Mouse (Mus musculus): ENCODE measurements around the gene Fgf2. TPM values are rescaled to one million over a fixed set of nuclear protein-coding genes. Genes with fewer than 3 reads are reported as not detected.
A peak's percentile ranks its signal among the peaks of the same experiment; 100 is the strongest.

Gene Fgf2
- total and polyA plus RNA-seq, 3 experiments, result 0.25 to 0.70 TPM; not detected in 1

DNA sequence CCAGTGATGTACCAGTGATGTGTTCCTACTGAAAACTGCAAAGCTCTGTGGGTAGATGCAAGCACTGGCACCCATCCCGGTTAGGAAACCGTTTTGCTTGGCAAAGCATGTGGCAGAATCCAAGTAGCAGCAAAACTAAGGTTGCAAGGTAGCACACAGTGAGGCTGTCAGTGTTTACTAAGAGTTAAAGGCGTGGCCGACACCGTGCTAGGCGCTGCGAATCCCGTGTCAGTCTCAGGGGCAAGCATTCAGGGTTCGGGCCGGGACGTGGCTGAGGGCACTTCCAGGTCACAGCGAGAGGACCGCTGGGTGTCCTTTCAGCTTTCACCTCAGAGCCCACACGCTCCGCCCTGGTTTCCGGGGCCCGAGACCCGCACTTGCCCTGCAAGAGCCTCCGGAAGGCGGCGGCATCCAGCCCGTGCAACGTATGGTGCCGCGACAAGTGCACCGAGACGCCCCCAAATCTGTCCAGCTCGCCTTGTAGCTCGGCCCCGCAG is 70.9 kb downstream of the Fgf2 start:
- Histone ChIP-seq H3K27me3 (replicated peaks) (no peaks in the 10 kb centered on the region), H3K4me1 (ENCODE audit: control insufficient read depth in 1 of 2, insufficient read depth in 2 of 2) (peaks cover 7 to 29% of the 10 kb centered on the region in 2 experiments), H3K27ac (ENCODE audit: insufficient read depth, low read depth) (peak overlapping the region; percentile 53), H3K36me3 (replicated peaks in 1 of 2; ENCODE audit: control insufficient read depth in 1 of 2, insufficient read depth in 1 of 2, low read length in 1 of 2) (peaks cover 0 to 18% of the 10 kb centered on the region in 2 experiments), H3K9ac (ENCODE audit: insufficient read depth, low read depth) (peak overlapping the region; percentile 70), H3K4me2 (ENCODE audit: insufficient read depth, low read depth, poor library complexity, severe bottlenecking) (peak overlapping the region; percentile 72), H3K79me2 (replicated peaks; ENCODE audit: control insufficient read depth, extremely low read depth, insufficient read depth, poor library complexity, severe bottlenecking) (peaks cover 27% of the 10 kb centered on the region), H3K4me3 (replicated peaks in 1 of 3; ENCODE audit: low read depth in 2 of 3, low read length in 2 of 3, poor library complexity in 1 of 3) (peak overlapping the region; percentile 78 to 83 (median 82)), H3K9me3 (replicated peaks; ENCODE audit: low read length) (no peaks in the 10 kb centered on the region)
- TF ChIP-seq SIN3A (IDR thresholded peaks at IDR 0.05; ENCODE audit: low read length) (peak; percentile 32; the same call in 1 of the 2 replicates), ZNF384 (IDR thresholded peaks at IDR 0.05; ENCODE audit: low read depth, low read length) (no peak), TCF12 (IDR thresholded peaks at IDR 0.05; ENCODE audit: low read depth, low read length) (no peak), HCFC1 (IDR thresholded peaks at IDR 0.05; ENCODE audit: low read depth, low read length) (no peak; the same call in 1 of the 2 replicates), USF1 (IDR thresholded peaks at IDR 0.05; ENCODE audit: low read depth, low read length) (no peak), CTCF (conservative IDR thresholded peaks at IDR 0.05 in 1 of 2, IDR thresholded peaks at IDR 0.05 in 1 of 2; ENCODE audit: low read depth in 2 of 2, low read length in 2 of 2) (peak in 1 of 2 experiments; percentile 6; a peak in 1 of 4 replicates), GABPA (IDR thresholded peaks at IDR 0.05; ENCODE audit: insufficient replicate concordance, low read depth, low read length) (no peak), MAX (IDR thresholded peaks at IDR 0.05; ENCODE audit: low read length) (no peak), KAT2A (IDR thresholded peaks at IDR 0.05; ENCODE audit: insufficient replicate concordance, low read length) (no peak), CHD2 (IDR thresholded peaks at IDR 0.05; ENCODE audit: low read length) (no peak), UBTF (IDR thresholded peaks at IDR 0.05; ENCODE audit: low read depth, low read length) (peak; percentile 61; the same call in 1 of the 2 replicates), MEF2A (IDR thresholded peaks at IDR 0.05; ENCODE audit: borderline replicate concordance, low read depth, low read length) (no peak; the same call in 1 of the 2 replicates), JUND (conservative IDR thresholded peaks at IDR 0.05; ENCODE audit: low read depth, low read length) (no peak), RAD21 (IDR thresholded peaks at IDR 0.05; ENCODE audit: low read depth, low read length) (no peak), TBP (conservative IDR thresholded peaks at IDR 0.05; ENCODE audit: low read depth, low read length) (peak; percentile 45; the same call in 1 of the 2 replicates)
- dilution Hi-C loops (cut with MboI; ENCODE audit: extremely low pct_ligation_motif_present, extremely low pct_unique_long_range_greater_than_20kb, low sequenced_read_pairs) (no loop called here), in situ Hi-C loops (cut with MboI; ENCODE audit: low pct_ligation_motif_present, low pct_unique_long_range_greater_than_20kb, low sequenced_read_pairs) (loop anchor here (10.0 kb wide), 1 partner anchor 94 kb away; no protein-coding TSS in a partner anchor)
- DNase-seq (ENCODE audit: extremely low read depth), result peak; percentile 73

DNA sequence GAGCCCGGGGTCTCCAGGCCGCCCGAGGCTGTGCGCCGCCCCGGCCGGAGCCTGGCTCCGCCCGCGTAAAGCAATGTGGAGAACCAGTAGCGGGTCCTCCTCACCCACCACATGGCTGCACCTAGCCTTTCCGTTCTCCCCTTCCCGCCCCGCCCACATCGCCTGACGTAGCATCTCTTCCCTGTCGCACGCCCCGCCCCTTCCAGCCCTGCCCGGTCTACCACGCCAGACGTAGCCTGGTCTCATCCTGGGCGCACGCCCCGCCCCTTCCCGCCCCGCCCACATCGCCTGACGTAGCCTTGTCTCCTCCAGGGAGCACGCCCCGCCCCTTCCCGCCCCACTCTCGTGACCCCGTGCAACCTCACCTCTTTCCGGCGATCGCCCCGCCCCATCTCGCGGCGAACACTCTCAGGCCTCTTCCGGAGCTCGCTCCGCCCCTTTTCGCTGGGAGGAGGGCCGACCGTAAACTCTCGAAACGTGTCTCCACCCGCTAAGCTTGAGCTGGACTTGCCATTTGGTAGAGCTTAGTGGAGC is 71.4 kb downstream of the Fgf2 start, which contains the start of gene Spata5:
TSS of gene Spata5 (plus strand) at position 439 of the 534 bp plus-strand sequence.
- in situ Hi-C loops (cut with MboI; ENCODE audit: low pct_ligation_motif_present, low pct_unique_long_range_greater_than_20kb, low sequenced_read_pairs), result loop anchor here (10.0 kb wide), 1 partner anchor 95 kb away; no protein-coding TSS in a partner anchor
- peak within 1 kb of the TSS; percentile 95 for H3K4me2 ChIP-seq (ENCODE audit: insufficient read depth, low read depth, poor library complexity, severe bottlenecking)
- peak within 1 kb of the TSS; percentile 86 for H3K9ac ChIP-seq (ENCODE audit: insufficient read depth, low read depth)
- H3K4me1 ChIP-seq (ENCODE audit: control insufficient read depth in 1 of 2, insufficient read depth in 2 of 2), result peaks cover 6 to 29% of the 10 kb centered on the region in 2 experiments
- peak within 1 kb of the TSS; percentile 78 to 98 (median 96) for H3K4me3 ChIP-seq (replicated peaks in 1 of 3; ENCODE audit: low read depth in 2 of 3, low read length in 2 of 3, poor library complexity in 1 of 3)
- dilution Hi-C loops (cut with MboI; ENCODE audit: extremely low pct_ligation_motif_present, extremely low pct_unique_long_range_greater_than_20kb, low sequenced_read_pairs), result no loop called here
- DNase-seq (ENCODE audit: extremely low read depth), result peak; percentile 99
- TF ChIP-seq GABPA (IDR thresholded peaks at IDR 0.05; ENCODE audit: insufficient replicate concordance, low read depth, low read length) (no peak), MXI1 (IDR thresholded peaks at IDR 0.05; ENCODE audit: low read depth, low read length) (no peak), ZKSCAN1 (IDR thresholded peaks at IDR 0.05; ENCODE audit: borderline replicate concordance, low read depth, low read length) (no peak), POLR2A (IDR thresholded peaks at IDR 0.05; ENCODE audit: low read depth, low read length) (peak; percentile 98), TBP (conservative IDR thresholded peaks at IDR 0.05; ENCODE audit: low read depth, low read length) (no peak), MAX (IDR thresholded peaks at IDR 0.05; ENCODE audit: low read length) (peak; percentile 61), MAFK (IDR thresholded peaks at IDR 0.05; ENCODE audit: insufficient replicate concordance, low read length) (no peak), ETS1 (conservative IDR thresholded peaks at IDR 0.05; ENCODE audit: low read depth, low read length) (peak; percentile 67), NRF1 (IDR thresholded peaks at IDR 0.05; ENCODE audit: low read depth, low read length) (no peak), NELFE (IDR thresholded peaks at IDR 0.05; ENCODE audit: low read depth, low read length) (peak; percentile 95), HCFC1 (IDR thresholded peaks at IDR 0.05; ENCODE audit: low read depth, low read length) (no peak; the same call in none of the 2 replicates), SMC3 (IDR thresholded peaks at IDR 0.05; ENCODE audit: low read depth, low read length) (no peak), CHD2 (IDR thresholded peaks at IDR 0.05; ENCODE audit: low read length) (no peak; the same call in 1 of the 2 replicates), ELF1 (IDR thresholded peaks at IDR 0.05; ENCODE audit: low read depth, low read length) (0 out of 2 replicates have a peak, but pooled peaks have one; percentile 29), SIN3A (IDR thresholded peaks at IDR 0.05; ENCODE audit: low read length) (peak; percentile 67), ZMIZ1 (IDR thresholded peaks at IDR 0.05; ENCODE audit: low read depth, low read length) (peak; percentile 81), IRF4 (IDR thresholded peaks at IDR 0.05; ENCODE audit: low read depth, low read length) (no peak; the same call in 1 of the 2 replicates), TCF12 (IDR thresholded peaks at IDR 0.05; ENCODE audit: low read depth, low read length) (no peak; the same call in 1 of the 2 replicates), BHLHE40 (IDR thresholded peaks at IDR 0.05; ENCODE audit: low read depth, low read length) (peak; percentile 97), MYC (IDR thresholded peaks at IDR 0.05; ENCODE audit: low read depth, low read length) (peak; percentile 85; the same call in 1 of the 2 replicates), EP300 (IDR thresholded peaks at IDR 0.05; ENCODE audit: low read length) (no peak)
- H3K27ac ChIP-seq (ENCODE audit: insufficient read depth, low read depth), result peak within 1 kb of the TSS; percentile 93
- H3K27me3 ChIP-seq (replicated peaks), result no peaks in the 10 kb centered on the region
- H3K36me3 ChIP-seq (replicated peaks in 1 of 2; ENCODE audit: control insufficient read depth in 1 of 2, insufficient read depth in 1 of 2, low read length in 1 of 2), result peaks cover 0 to 20% of the 10 kb centered on the region in 2 experiments
- H3K79me2 ChIP-seq (replicated peaks; ENCODE audit: control insufficient read depth, extremely low read depth, insufficient read depth, poor library complexity, severe bottlenecking), result peaks cover 30% of the 10 kb centered on the region
- no peaks in the 10 kb centered on the region for H3K9me3 ChIP-seq (replicated peaks; ENCODE audit: low read length)
